Mouse (Mus musculus) layer of hippocampus, adult 9-11 months (tissue): ENCODE data around the gene Sv2a.

Source experiments
- DNase-seq: peaks from one replicate; pipeline ENCODE4 v3.0.0; 2022

Gene Sv2a

DNA sequence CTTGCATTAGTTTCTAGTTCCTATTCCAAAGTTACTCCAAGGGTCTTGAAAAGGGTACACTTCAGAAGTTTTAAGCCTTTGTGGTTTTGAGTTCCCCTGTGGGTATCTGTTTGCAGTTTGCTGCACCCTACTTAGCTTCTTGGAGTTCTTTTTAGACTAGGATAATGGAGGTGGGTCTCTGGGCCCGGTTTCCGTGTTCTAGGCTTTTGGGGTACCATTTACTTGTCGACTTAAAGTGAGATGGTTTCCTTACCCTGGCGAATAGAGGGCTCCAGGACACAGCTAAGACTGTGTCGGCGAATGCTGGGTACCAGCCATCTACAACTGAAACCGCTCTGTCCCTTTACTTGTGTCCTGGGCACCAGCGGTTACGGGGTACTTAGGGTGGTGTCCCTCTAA lies 40.7 kb downstream of the Sv2a start:
- DNase-seq, result no peak

DNA sequence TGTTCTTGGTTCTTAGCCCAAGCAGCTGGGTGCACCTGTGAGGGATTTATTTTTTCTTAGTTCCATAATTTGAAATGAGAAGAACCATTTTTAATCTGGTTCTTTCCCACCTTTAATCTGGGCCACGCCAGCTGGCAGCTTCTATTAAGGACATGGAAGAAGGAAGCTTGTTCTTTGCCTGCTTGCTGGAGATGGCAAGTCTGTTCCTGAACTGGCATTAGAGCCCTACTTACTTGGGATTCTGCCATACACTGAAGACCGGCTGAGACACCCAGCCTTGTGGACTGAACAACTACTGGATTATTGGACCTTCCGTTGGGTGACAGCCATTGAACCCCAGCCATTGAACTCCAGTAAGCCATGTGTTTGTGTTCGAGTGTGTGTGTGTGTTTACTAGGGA lies 41.8 kb downstream of the Sv2a start:
- DNase-seq, result no peak

DNA sequence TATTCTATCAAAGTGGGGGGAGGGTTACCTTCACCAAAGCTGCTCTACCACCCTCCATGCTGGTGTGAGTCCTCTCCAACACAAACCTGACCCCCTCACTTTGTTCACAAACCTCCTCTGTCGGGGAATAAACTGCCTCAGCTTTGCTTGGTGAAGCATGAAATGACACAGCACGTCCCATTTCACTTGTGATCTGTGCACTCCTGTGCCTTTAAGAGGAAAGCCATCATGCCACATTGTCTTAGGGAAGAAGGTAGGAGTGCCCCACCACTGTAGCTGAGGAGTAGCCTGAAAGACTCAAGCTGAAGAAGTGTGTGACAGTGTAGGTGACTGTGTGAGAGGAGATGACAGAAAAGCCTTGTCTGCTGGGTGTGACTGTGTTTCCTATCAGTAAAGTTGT lies 44.5 kb downstream of the Sv2a start:
- no peak for DNase-seq

DNA sequence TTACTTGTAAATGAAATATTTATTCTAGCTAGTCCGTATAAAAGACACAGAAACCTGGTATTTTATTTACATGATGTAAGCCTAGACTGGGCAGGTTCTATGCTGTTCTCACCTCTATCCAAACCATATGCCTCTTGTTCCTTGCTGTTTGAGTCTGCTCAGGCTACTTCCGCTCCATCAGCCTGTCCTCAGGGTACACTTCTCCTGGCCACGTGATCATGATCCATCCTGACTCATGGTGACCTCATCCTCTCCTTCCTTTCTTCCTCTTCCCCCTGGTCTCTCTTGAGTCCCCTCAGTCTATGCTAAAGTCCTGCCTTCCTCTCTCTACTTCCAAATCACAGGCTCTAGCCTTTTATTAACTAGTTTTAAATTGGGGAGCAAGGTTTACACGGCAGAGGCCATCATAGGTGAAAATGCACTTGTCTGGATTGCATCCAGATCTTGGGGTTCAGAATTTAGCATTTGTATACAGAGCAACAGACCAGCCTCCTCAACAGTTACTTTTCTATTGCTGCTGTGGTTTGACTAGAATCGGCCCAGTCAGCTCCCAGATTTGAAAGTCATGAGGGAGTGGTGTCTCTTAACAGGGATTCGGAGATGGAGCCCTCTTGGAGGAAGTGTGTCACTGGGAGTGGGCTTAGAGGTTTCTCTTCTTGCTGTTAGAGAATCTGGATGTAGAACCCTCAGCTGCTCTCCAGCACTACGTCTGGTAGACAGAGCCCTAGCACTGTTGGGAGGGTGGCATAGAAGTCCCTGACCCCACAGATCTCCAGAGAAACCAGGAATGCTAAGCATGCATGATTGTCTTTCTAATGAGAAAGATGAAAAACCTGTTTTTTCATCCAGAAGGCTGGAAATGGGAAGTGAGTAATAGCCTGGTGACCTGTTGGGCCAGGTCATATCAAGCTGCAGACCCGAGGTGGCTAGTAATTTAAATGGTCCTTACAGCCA lies 46.0 kb downstream of the Sv2a start:
- DNase-seq, result peak; percentile 57

DNA sequence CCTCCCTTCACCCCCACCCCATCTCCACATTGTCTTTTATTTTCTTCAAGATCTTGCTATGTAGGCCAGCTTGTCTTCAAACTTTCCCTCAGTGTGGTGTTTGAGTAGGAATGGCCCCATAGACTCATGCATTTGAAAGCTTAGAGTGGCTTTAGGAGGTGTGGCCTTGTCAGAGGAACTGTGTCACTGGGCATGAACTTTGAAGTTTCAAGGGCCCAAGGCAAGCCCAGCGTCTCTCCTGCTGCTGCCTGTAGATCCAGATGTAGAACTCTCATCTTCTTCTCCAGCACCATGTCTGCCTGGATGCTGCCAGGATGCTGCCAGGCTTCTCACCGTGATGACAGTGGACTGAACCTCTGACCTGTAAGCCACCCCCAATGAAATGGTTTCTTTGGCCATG lies 47.9 kb downstream of the Sv2a start:
- no peak for DNase-seq

DNA sequence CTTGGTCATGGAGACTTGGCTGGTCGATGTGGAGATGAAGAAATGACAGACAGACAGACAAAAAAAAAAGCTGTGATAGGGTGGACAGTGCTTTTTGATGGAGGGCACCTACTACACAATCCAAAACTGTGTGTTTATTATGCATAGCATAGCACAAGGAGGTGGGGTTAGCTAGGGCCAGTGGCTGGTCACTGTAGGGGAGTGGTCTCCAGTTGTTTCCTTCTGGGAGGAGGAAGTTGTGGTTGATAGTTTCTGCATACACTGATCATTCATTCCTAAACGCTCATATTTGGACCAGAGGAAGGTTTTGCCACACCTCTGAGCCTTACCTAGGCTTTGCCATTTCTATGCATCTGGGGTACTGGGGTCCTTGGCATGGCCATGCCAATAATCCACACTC lies 49.5 kb downstream of the Sv2a start:
- no peak for DNase-seq

DNA sequence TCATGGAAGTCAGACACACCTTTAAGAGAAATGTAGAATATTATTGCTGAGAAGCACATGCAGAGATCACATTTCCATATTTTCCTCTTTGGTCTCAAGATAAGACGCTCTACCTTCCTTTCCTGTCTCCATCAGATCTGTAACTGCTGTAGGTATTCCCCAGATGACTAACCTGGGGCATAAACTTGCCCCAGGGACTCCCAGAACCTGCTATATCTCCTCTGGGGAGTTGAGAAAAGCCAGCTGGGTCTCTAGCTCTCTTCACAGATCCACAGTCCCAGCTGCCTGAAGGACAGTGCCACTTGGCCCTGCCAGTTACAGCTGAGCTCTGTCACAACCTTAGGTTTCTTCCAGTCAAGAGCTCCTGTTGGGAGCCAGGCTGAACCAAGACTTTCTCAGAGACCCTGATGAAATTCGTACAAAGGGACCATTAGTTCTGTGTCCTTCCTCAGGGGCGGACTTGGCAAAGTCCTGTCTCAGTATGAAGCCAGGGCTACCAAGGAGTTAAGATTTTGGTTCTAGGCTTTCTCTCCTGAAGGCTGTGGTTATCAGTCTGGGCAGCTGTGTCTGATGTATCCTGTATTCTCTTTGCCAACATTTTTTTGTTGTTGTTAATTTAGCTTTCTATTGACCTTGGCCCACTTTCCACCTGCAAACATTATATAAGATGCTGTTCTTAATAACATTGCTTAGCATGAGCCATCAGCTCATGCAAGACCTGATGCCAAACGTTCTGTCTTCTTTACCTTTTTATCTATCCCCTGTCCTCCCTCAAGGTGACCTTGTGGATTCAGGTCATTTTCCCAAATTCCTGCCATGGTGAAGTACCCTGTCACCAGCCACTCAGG lies 50.2 kb downstream of the Sv2a start:
- no peak for DNase-seq

DNA sequence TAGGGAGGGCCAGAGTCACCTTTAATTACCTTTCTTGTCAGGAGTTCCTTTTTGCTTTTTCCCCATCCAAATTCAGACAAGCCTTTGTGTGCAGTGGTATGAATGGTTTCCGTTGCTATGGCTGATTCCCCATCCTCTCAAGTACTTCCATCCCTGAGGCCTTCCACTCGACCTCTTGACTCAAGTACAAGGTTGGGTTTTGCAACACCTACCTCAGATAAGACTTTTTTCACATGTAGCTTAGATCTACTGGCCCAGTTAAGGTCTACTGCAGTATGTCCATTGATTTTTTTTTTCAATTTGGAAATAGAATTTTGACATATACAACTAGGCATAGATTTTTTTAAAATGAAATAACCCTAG lies 50.8 kb downstream of the Sv2a start:
- no peak for DNase-seq

DNA sequence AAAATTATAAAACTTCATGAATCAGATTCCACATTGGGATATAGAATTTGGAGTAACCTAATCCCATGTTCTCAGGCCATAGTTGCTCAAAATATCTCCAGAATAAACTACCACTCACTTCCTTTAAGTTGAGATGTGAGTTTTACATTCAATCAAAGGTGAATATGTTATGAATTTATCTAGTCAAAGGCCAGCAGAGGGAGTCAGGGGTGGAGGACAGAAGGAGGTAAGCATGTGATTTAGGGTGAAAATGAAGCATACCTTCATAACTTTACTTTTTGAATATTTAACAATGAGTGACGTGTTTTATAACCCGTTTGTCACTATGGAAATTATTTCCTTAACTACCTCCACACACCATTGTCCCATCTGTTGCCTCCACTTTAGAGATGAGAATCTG lies 54.0 kb downstream of the Sv2a start:
- no peak for DNase-seq

DNA sequence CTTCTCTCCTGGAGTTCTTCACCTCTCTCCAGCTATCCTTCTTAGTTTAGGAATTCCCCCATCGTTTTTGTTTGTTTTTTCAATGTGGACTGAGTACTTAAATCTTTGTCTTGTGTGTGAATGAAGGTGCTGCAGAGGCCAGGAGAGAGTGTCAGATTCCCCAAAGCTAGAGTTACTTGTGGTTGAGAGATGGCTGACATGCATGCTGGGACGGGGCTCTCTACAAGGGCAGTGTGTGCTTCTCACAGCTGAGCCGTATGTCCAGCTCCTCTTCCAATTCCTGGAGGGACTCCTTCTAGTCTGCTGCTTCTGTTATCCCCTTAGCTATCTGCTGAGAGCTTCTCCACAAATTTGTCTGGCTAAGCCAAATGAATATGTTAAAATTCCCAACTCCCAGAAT lies 54.9 kb downstream of the Sv2a start:
- no peak for DNase-seq

DNA sequence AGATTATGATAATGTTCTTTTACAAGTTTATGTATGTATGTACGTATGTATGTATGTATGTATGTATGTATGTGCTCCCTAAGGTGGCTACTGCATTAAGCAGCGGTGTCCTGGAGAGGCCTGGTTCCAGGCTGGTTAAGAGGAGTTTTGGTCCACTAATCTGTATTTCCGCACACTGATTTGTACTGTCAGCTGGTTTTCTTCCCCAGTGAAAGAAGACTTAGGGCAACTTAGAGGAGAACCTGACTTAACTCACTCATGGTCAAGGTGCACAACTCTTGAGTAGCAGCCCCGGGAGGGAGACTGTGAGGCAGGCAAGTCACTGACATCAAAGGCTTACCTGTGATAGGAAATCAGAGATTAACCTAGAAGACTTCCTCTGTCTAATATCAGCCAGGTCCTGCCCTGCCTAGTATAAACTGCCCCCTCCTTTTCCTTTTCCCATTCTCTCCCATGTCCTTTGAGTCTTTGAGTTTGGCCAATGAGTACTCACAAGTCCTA lies 55.9 kb downstream of the Sv2a start:
- no peak for DNase-seq

DNA sequence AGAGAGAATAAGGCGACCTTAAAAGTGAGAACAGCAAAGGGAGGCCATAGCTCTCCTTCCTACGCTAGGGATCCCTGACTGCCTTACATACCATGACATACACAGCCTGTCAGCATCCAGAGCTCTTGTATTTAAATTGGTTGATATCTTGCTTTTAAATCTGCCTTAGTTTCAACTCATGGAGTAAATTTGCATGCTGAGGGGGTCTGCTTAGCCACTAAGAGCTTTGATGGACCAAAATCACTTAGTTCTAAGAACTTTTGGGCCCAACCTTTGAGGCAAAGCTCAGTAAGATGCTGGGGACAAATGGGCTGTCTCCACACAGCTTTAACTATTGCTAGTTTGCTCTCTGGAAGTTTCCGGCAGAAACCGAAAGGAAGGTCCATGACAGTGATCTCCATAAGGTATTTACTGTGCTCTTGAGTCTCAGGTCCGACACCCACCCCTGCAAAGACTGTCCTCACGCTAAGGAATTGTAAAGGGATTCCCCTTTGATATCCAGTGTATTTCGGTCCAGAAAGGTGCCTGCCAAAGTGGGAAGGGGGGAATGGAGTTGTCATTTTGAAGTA lies 56.5 kb downstream of the Sv2a start:
- no peak for DNase-seq

DNA sequence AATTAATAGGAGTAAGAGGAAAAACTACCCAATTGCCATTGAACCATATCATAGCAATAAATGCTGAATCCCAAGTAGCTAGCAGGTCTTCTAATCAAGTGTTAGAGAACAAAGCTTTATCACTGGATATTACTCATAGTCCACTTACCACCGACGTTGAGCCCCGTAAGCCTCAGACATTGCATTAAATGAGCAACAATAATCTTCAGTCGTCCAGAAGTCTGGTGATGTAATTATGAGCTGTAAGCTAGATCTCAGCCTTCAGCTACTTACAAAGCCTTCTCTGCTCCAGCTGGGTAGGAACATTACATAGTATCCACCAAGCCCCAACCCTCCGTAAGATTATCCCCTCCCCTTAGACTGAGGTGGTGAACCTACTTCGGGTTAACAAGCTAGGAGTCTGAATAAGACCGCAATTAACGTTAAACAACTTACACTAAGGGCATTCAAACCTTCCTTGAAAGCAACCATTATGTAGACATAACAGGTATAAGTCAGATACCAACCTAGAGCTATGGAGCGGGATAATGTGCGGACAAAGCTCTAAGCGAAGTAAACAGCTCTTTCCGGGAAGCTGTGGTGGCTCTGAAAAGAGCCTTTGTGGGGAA lies 57.1 kb downstream of the Sv2a start:
- no peak for DNase-seq

DNA sequence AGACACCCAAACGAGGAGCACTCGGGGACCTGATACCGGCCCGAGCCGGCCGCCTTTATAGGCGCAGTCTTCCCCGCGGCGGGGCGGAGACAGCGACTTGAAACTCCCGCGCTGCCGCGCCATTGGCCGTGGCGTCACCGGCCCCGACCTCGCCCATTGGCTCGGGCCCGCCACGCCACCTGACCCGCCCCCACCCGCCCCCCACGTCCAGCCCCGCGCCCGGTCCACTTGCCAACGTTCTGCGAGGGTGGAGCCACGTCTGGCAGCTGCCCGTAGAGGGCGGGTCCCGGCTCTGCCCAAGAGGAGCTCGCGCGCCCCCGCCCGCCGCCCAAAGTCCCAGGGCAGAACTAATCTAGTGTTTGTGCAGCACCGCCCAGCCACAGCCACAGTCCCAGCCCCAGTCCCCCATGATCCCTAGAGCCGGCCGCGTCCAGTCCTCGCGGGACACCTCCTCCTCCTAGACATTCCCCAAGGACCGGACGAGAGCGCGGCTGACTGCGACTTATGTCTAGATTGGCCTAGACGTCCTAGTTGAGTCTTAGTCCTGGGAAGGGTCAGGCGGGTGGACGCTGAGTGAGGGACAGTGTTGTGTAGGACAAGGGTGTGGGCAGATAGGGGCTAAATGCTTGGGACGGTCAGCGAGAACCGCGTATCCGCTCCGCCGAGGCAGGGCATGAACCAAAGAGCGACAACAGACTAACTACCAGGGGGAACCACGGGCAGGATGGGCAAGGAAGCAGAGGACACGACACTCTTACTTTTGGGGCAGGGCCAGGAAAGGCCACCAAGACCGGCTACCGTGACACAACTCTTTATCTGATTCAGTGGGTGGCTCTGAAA lies 58.2 kb downstream of the Sv2a start, which contains the start of gene Hist2h3c2:
Gene Hist2h3c2, minus strand, starts transcription at position 174 of the 840 bp plus-strand sequence.
- peak; percentile 38 for DNase-seq

DNA sequence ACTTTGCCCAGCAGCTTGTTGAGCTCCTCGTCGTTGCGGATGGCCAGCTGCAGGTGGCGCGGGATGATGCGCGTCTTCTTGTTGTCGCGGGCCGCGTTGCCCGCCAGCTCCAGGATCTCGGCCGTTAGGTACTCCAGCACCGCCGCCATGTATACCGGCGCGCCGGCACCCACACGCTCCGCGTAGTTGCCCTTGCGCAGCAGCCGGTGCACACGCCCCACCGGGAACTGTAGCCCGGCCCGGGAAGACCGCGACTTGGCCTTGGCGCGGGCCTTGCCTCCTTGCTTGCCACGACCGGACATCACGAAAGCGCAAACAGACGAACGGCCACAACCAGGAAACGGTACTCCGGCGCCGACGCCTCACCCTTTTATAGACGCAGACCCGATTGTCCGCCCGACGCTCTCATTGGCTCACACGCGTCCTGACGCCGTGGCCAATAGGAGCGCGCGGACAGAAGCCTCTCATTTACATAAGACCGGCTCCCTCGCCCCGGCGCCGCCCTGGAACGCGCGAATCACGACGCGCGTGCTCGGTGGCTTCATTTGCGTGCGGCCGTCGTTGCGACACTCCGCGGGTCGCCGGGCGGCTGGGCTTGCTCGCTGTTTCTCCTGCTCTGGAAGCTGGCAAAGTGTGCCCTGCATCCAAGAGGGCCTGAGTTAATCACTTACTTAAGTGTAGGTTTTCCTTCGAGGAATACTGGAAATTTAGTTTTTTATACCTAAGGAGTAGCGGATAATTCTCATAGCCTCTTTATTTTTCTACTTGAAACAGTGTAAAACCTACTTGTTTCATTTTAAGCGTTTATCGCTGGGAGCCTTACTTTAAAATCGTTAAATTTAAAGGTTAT lies 59.2 kb downstream of the Sv2a start, which contains the start of gene Hist2h2aa2:
Gene Hist2h2aa2, minus strand, starts transcription at position 328 of the 850 bp plus-strand sequence.
- DNase-seq, result peak; percentile 94

DNA sequence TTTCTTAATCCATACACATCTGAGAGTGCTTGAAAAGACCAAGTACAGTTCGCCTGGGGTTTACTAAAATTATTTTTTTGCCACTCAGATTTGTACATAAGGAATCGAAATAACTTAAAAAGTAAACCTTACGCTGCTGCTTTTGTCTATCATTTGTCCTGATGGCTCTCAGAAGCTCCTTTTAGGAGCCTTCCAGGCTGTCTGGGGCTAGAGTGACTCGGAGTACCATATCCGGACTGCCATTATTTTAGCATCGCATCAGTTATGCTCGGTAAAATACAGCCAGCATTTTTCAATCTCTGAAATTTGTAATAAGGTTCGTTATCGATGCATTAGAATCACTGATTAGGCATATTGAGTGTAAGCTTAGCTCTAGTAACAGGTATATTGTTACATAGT lies 59.8 kb downstream of the Sv2a start:
- DNase-seq, result no peak

DNA sequence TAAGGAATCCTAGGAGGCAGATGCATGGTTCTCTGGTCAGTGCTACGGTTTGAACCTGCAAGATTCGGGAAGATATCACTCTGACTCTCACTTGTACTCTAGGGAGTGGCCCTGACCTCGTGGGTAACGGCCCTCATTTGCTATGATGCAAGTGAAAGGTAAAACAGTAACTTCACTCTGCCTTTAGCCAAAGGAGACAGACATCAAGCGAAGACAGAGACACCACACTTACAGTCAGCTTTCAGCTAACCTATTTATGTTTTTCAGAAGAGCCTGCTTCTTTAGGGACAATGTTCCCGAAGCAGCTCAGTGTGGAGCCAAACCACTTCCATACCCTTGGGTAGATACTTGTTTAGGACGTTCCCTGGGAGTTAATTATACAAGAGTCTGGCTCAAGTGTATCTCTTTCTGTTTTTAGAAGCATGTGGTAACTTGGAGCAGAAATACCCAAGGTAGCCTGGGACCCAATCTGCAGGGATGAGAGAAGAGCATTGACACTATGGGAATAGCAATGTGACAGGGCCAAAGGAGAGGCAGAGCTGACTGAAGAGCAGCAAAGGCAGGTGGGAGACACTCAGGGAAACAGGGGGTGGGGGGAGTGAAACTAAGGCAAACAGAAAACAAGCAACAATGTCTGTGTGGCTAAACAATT lies 63.1 kb downstream of the Sv2a start:
- peak; percentile 10 for DNase-seq
